ENCODE assay signal across 28 mouse cellular contexts in the genomic region with DNA sequence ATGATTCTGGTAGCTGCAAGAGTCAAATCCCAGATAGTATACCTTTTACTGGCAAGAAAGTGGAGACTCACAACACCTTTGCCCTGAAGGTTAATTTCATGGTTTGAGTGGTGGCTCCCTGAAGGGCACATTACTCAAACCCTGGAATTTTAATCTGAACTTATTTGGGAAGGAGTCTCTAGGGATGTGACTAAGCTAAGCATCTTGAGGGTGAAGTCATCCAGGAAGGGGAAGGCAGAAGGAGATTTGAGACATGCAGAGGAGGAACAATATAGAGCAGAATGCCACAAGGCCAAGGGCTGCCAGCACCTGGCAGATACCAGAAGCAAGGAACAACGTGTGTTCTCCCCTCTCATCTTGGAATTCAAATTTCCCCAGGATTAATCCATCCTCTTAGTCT. TPM values are rescaled to one million over a fixed set of nuclear protein-coding genes. Genes with fewer than 3 reads are reported as not detected.
DNase-seq lines count a peak whose midpoint lies in the region; ATAC-seq lines count a peak whose summit lies in the region.
"Had no signal": no experiment of that assay in that cellular context is flagged by ENCODE, and none has a peak within 500 bp of the region (broad histone marks: within the 10 kb centered on the region; RNA-seq: fewer than 3 reads in every experiment).

No protein-coding gene starts in this region.

- peak; percentile 57 for DNase-seq in heart, adult 11 months
- DNase-seq in heart, adult 18-20 months, result no peak
- DNase-seq in 3134 (ENCODE audit: extremely low read depth, insufficient read length, low spot score), result peak; percentile 38
- DNase-seq in 3T3-L1 (ENCODE audit: low read depth, low spot score), result peak; percentile 79
- DNase-seq in NIH3T3 (ENCODE audit: low read depth), result peak; percentile 16
- DNase-seq in testis, postnatal 10 days (ENCODE audit: low spot score), result no peak
- no peak for DNase-seq in hindbrain, embryonic 11.5 days (ENCODE audit: low spot score)
- DNase-seq in embryo, embryonic 11 days, result no peak
- DNase-seq: adrenal gland, adult 2 months; adrenal gland, adult 8-10 months; adrenal gland, postnatal 10 days; adrenal gland, postnatal 14 days; adrenal gland, postnatal 25 days; adrenal gland, postnatal 36 days; B cell, adult 2 months; cerebellum, adult 11 months; cerebellum, adult 11-12 months; cerebellum, adult 18-20 months; cerebellum, adult 2 months; cerebellum, adult 8-10 months had no signal

- 67% methylated on average over 1 of the region's 1 CpGs for WGBS in hindbrain, embryonic 11.5 days

- no peak for ATAC-seq in hindbrain, embryonic 11.5 days (ENCODE audit: low FRiP score)
- ATAC-seq: activated CD4-positive, CD25-positive, alpha-beta regulatory T cell, adult 4 months; CD4-positive, CD25-positive, alpha-beta regulatory T cell, adult 4 months; Patski had no signal

- no peak overlapping the region for H3K27ac ChIP-seq in hindbrain, embryonic 11.5 days (ENCODE audit: low read depth, low read length)

- H3K27me3 ChIP-seq in hindbrain, embryonic 11.5 days (ENCODE audit: control insufficient read depth, insufficient read depth, low read length), result no peaks in the 10 kb centered on the region
- H3K27me3 ChIP-seq: CH12.LX, Patski had no signal

- no peak overlapping the region for H3K4me3 ChIP-seq in hindbrain, embryonic 11.5 days (ENCODE audit: low read depth, low read length)

- no peak overlapping the region for H3K4me2 ChIP-seq in hindbrain, embryonic 11.5 days (replicated peaks; ENCODE audit: low read depth, low read length)

- no peaks in the 10 kb centered on the region for H3K9me3 ChIP-seq in hindbrain, embryonic 11.5 days (ENCODE audit: control insufficient read depth, low read length)
- H3K9me3 ChIP-seq: G1E had no signal

- no peaks in the 10 kb centered on the region for H3K4me1 ChIP-seq in hindbrain, embryonic 11.5 days (replicated peaks; ENCODE audit: control insufficient read depth, insufficient read depth, low read length)

- H3K36me3 ChIP-seq in hindbrain, embryonic 11.5 days (ENCODE audit: control insufficient read depth, insufficient read depth, low read length), result no peaks in the 10 kb centered on the region
- H3K36me3 ChIP-seq: G1E had no signal

- no peak overlapping the region for H3K9ac ChIP-seq in hindbrain, embryonic 11.5 days (ENCODE audit: low read depth, low read length)

RNA-seq across cellular contexts. Expression of a gene that starts 12.4 kb away (rescaled TPM):
- under 1 TPM; 0.35 to 0.85 TPM for total RNA-seq in heart, adult 18-20 months (2021)
- polyA plus RNA-seq in hindbrain, embryonic 11.5 days (2014; fragmentation: Nextera tagmentation; extraction: Ambion mirVana), result 0.31 and 0.49 TPM in 2 replicates
- total RNA-seq: CH12.LX, ES-E14, MEL had no signal
- polyA plus RNA-seq: activated CD4-positive, CD25-positive, alpha-beta regulatory T cell, adult 4 months; C2C12; CD4-positive, CD25-positive, alpha-beta regulatory T cell, adult 4 months; G1E had no signal

RNA-seq across cellular contexts. Expression of a gene that starts 34.6 kb away (rescaled TPM):
- total RNA-seq in heart, adult 18-20 months (2021), result 1 to 10 TPM; 4.2 to 6.0 TPM
- 5.3 and 5.6 TPM in 2 replicates for polyA plus RNA-seq in hindbrain, embryonic 11.5 days (2014; fragmentation: Nextera tagmentation; extraction: Ambion mirVana)
- total RNA-seq: MEL had no signal
- polyA plus RNA-seq: C2C12, G1E, Patski had no signal

RNA-seq across cellular contexts. Expression of a gene that starts 38.4 kb away (rescaled TPM):
- total RNA-seq in heart, adult 18-20 months (2021), result 1 to 10 TPM; 7.8 to 9.4 TPM
- polyA plus RNA-seq in hindbrain, embryonic 11.5 days (2014; fragmentation: Nextera tagmentation; extraction: Ambion mirVana), result 43.9 and 44.1 TPM in 2 replicates

RNA-seq across cellular contexts. Expression of a gene that starts 38.4 kb away (rescaled TPM):
- total RNA-seq in heart, adult 18-20 months (2021), result 1,000 to 10,000 TPM; 1,460 to 1,539 TPM
- 566 and 567 TPM in 2 replicates for polyA plus RNA-seq in hindbrain, embryonic 11.5 days (2014; fragmentation: Nextera tagmentation; extraction: Ambion mirVana)

Comparison
In these comparisons a context has a peak if more than half of its experiments do, and no peak if none do; other contexts are left out.
1. DNase-seq: peak in heart, adult 11 months (single experiment), 3134 (single experiment), 3T3-L1 (single experiment) and NIH3T3 (single experiment); none in heart, adult 18-20 months (0 of 2), testis, postnatal 10 days (single experiment), hindbrain, embryonic 11.5 days (single experiment) and embryo, embryonic 11 days (single experiment).